Mouse (Mus musculus) cortical plate, adult 2 months (tissue): ENCODE measurements around the gene Pxdn.

Source experiments
- CTCF ChIP-seq: fragments of 200-500 bp; IDR thresholded peaks from 2 replicates; pipeline ENCODE4 v1.5.1; 2011; ENCODE audit warnings: mild to moderate bottlenecking, control low read depth, low read length; ENCODE audit not compliant: insufficient read depth; ENCODE audit errors: extremely low read depth
- POLR2A ChIP-seq: fragments of 200-500 bp; IDR thresholded peaks from 2 replicates; pipeline ENCODE4 v1.6.1; 2011; ENCODE audit warnings: mild to moderate bottlenecking, low read length, control low read depth; ENCODE audit not compliant: insufficient read depth; ENCODE audit errors: extremely low read depth

DNA sequence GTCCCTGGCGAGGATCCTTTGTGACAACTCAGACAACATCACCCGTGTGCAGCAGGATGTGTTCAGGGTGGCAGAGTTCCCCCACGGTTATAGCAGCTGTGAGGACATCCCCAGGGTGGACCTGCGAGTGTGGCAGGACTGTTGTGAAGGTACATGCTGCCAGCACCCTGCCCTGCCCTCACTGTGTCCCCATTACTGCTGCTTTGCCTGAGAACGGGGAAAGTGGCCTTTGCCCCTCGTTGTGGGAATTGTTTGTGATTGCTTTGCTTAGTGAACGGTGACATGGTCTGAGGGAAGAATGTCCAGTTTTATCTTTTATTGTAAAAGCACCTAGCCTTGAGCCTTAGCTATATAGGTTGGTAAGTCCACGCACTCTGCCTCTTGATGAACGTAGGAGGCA lies 69.2 kb downstream of the Pxdn start:
- TF ChIP-seq CTCF (no peak), POLR2A (no peak)
